ENCODE assay signal across 14 mouse cellular contexts in the genomic region with DNA sequence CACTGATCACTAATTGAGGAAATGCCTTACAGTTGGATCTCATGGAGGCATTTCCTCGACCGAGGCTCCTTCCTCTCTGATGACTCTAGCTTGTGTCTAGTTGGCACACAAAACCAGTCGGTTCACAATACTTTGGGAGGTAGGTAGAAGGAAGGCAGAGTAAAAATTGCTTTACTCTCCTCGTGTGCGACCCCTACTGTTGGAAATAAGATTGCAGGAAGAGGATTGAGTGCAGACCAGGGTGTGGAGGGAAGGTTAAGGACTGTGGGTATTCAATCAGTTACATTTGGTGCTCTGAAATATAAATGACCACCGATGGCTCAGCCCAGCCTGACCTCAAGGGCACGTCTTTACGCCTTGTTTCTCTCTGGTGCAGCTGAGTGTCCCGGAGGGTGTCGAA. TPM values are rescaled to one million over a fixed set of nuclear protein-coding genes. Genes with fewer than 3 reads are reported as not detected.
DNase-seq lines count a peak whose midpoint lies in the region; ATAC-seq and TF ChIP-seq lines count a peak whose summit lies in the region.
"Had no signal": no experiment of that assay in that cellular context is flagged by ENCODE, and none has a peak within 500 bp of the region (broad histone marks: within the 10 kb centered on the region; RNA-seq: fewer than 3 reads in every experiment).

No protein-coding gene starts in this region.

- H3K27me3 ChIP-seq in forebrain, postnatal 0 days (ENCODE audit: insufficient read depth, low read length) = no peaks in the 10 kb centered on the region
- no peaks in the 10 kb centered on the region for H3K27me3 ChIP-seq in forebrain, embryonic 10.5 days (ENCODE audit: poor library complexity, severe bottlenecking)
- no peaks in the 10 kb centered on the region for H3K27me3 ChIP-seq in liver, embryonic 14.5 days (ENCODE audit: control insufficient read depth, insufficient read depth, low read length)
- H3K27me3 ChIP-seq in liver, embryonic 11.5 days (replicated peaks; ENCODE audit: control insufficient read depth, insufficient read depth, low read length) = no peaks in the 10 kb centered on the region
- no peaks in the 10 kb centered on the region for H3K27me3 ChIP-seq in E14TG2a.4 (ENCODE audit: insufficient read depth, low read length)
- H3K27me3 ChIP-seq: limb, embryonic 13.5 days had no signal

- H3K4me3 ChIP-seq in forebrain, postnatal 0 days (ENCODE audit: low read depth, low read length) = no peak overlapping the region
- no peak overlapping the region for H3K4me3 ChIP-seq in forebrain, embryonic 10.5 days
- H3K4me3 ChIP-seq in liver, embryonic 14.5 days (ENCODE audit: insufficient read depth in 1 of 2, low read depth in 2 of 2, low read length in 2 of 2) = no peak overlapping the region
- no peak overlapping the region for H3K4me3 ChIP-seq in liver, embryonic 11.5 days (ENCODE audit: low read depth, low read length)
- no peak overlapping the region for H3K4me3 ChIP-seq in E14TG2a.4 (replicated peaks; ENCODE audit: low read length)
- H3K4me3 ChIP-seq: forebrain, embryonic 12.5 days; heart, embryonic 10.5 days; limb, embryonic 13.5 days had no signal

- no peaks in the 10 kb centered on the region for H3K36me3 ChIP-seq in forebrain, postnatal 0 days (ENCODE audit: insufficient read depth)
- H3K36me3 ChIP-seq in forebrain, embryonic 10.5 days (replicated peaks) = no peaks in the 10 kb centered on the region
- H3K36me3 ChIP-seq in liver, embryonic 14.5 days (replicated peaks; ENCODE audit: control insufficient read depth, insufficient read depth, low read depth) = no peaks in the 10 kb centered on the region
- no peaks in the 10 kb centered on the region for H3K36me3 ChIP-seq in liver, embryonic 11.5 days (ENCODE audit: control insufficient read depth, insufficient read depth, low read length)
- no peaks in the 10 kb centered on the region for H3K36me3 ChIP-seq in E14TG2a.4 (ENCODE audit: insufficient read depth, low read length)
- H3K36me3 ChIP-seq: forebrain, embryonic 12.5 days; heart, embryonic 10.5 days had no signal

- no peak for ATAC-seq in forebrain, postnatal 0 days
- ATAC-seq in liver, embryonic 14.5 days (ENCODE audit: insufficient read depth) = no peak
- ATAC-seq in liver, embryonic 11.5 days (replicated peaks; ENCODE audit: low FRiP score) = no peak
- ATAC-seq: intestine, embryonic 16.5 days; midbrain, embryonic 16.5 days had no signal

- H3K4me2 ChIP-seq in forebrain, postnatal 0 days (ENCODE audit: low read depth) = no peak overlapping the region
- H3K4me2 ChIP-seq in liver, embryonic 14.5 days (ENCODE audit: low read depth) = no peak overlapping the region
- H3K4me2 ChIP-seq in liver, embryonic 11.5 days = no peak overlapping the region
- H3K4me2 ChIP-seq: forebrain, embryonic 12.5 days; limb, embryonic 13.5 days had no signal

- TF ChIP-seq CTCF in forebrain, postnatal 0 days (IDR thresholded peaks at IDR 0.05; ENCODE audit: low read depth) = peak; percentile 25; the same call in 1 of the 2 replicates
- peak; percentile 41 for TF ChIP-seq CTCF in liver, embryonic 14.5 days (IDR thresholded peaks at IDR 0.05; ENCODE audit: low read depth)
- TF ChIP-seq CTCF in E14TG2a.4 (conservative IDR thresholded peaks at IDR 0.05; ENCODE audit: low read length) = 0 out of 2 replicates have a peak, but pooled peaks have one; percentile 14

- 66% methylated on average over 10 of the region's 10 CpGs for WGBS in forebrain, postnatal 0 days
- 67% methylated on average over 10 of the region's 10 CpGs for WGBS in forebrain, embryonic 10.5 days
- 46% methylated on average over 10 of the region's 10 CpGs for WGBS in liver, embryonic 14.5 days (ENCODE audit: insufficient replicate concordance)
- WGBS in liver, embryonic 11.5 days = 55% methylated on average over 10 of the region's 10 CpGs

- H3K9me3 ChIP-seq in forebrain, postnatal 0 days (ENCODE audit: low read length) = no peaks in the 10 kb centered on the region
- no peaks in the 10 kb centered on the region for H3K9me3 ChIP-seq in forebrain, embryonic 10.5 days
- H3K9me3 ChIP-seq in liver, embryonic 14.5 days (ENCODE audit: control insufficient read depth, low read length) = no peaks in the 10 kb centered on the region
- no peaks in the 10 kb centered on the region for H3K9me3 ChIP-seq in liver, embryonic 11.5 days (ENCODE audit: control insufficient read depth, low read length)
- H3K9me3 ChIP-seq in E14TG2a.4 (ENCODE audit: low read length) = peaks cover 16% of the 10 kb centered on the region
- H3K9me3 ChIP-seq: forebrain, embryonic 12.5 days; heart, embryonic 10.5 days; limb, embryonic 13.5 days had no signal

- H3K4me1 ChIP-seq in forebrain, postnatal 0 days (ENCODE audit: insufficient read depth) = no peaks in the 10 kb centered on the region
- H3K4me1 ChIP-seq in forebrain, embryonic 10.5 days = no peaks in the 10 kb centered on the region
- H3K4me1 ChIP-seq in liver, embryonic 14.5 days (replicated peaks; ENCODE audit: control insufficient read depth in 2 of 2, insufficient read depth in 2 of 2, low read length in 1 of 2) = no peaks in the 10 kb centered on the region
- no peaks in the 10 kb centered on the region for H3K4me1 ChIP-seq in liver, embryonic 11.5 days (replicated peaks; ENCODE audit: control insufficient read depth, insufficient read depth, low read length)
- peaks cover 3% of the 10 kb centered on the region for H3K4me1 ChIP-seq in E14TG2a.4 (replicated peaks; ENCODE audit: low read depth, low read length)
- H3K4me1 ChIP-seq: forebrain, embryonic 12.5 days; heart, embryonic 10.5 days had no signal

- no peak overlapping the region for H3K9ac ChIP-seq in forebrain, postnatal 0 days
- no peak overlapping the region for H3K9ac ChIP-seq in liver, embryonic 14.5 days (replicated peaks)
- no peak overlapping the region for H3K9ac ChIP-seq in liver, embryonic 11.5 days (ENCODE audit: low read depth, low read length)
- H3K9ac ChIP-seq: forebrain, embryonic 12.5 days; limb, embryonic 13.5 days had no signal

- no peak for TF ChIP-seq EP300 in liver, embryonic 14.5 days (IDR thresholded peaks at IDR 0.05; ENCODE audit: low read depth)

- DNase-seq in forebrain, postnatal 0 days = no peak
- no peak for DNase-seq in forebrain, embryonic 10.5 days (ENCODE audit: extremely low spot score, low spot score)
- DNase-seq in liver, embryonic 14.5 days (ENCODE audit: low read depth in 3 of 3, low spot score in 3 of 3) = no peak
- DNase-seq in liver, embryonic 11.5 days (ENCODE audit: low spot score) = no peak
- DNase-seq in lung, postnatal 10 days = peak; percentile 34
- no peak for DNase-seq in cerebellum, adult 11 months
- DNase-seq in yolk sac, embryonic 10.5 days (ENCODE audit: low spot score) = no peak

- H3K27ac ChIP-seq in forebrain, postnatal 0 days (ENCODE audit: low read depth, low read length) = no peak overlapping the region
- H3K27ac ChIP-seq in forebrain, embryonic 10.5 days = no peak overlapping the region
- no peak overlapping the region for H3K27ac ChIP-seq in liver, embryonic 14.5 days
- H3K27ac ChIP-seq in liver, embryonic 11.5 days (ENCODE audit: low read depth, low read length) = no peak overlapping the region
- H3K27ac ChIP-seq: forebrain, embryonic 12.5 days; heart, embryonic 10.5 days; limb, embryonic 13.5 days had no signal

RNA-seq across cellular contexts. Expression of gene Wif1, which starts 49.8 kb away (rescaled TPM):
- 2.2 and 6.0 TPM in 2 replicates for total RNA-seq in forebrain, postnatal 0 days (2014; rRNA removed)
- 3.6 and 6.1 TPM in 2 replicates for polyA plus RNA-seq in forebrain, postnatal 0 days (2015; fragmentation: Nextera tagmentation; extraction: Ambion mirVana)
- 2.6 and 2.7 TPM in 2 replicates for polyA plus RNA-seq in forebrain, embryonic 10.5 days (2016; fragmentation: Nextera tagmentation; extraction: Ambion mirVana)
- 0.41 and 0.54 TPM in 2 replicates for polyA plus RNA-seq in liver, embryonic 14.5 days (2012; rRNA removed)
- polyA plus RNA-seq in liver, embryonic 14.5 days (2014; fragmentation: Nextera tagmentation; extraction: Ambion mirVana) = 0.67 and 0.76 TPM in 2 replicates
- polyA plus RNA-seq in liver, embryonic 11.5 days (2014; fragmentation: Nextera tagmentation; extraction: Ambion mirVana) = 1.8 and 2.5 TPM in 2 replicates
- total RNA-seq: hematopoietic stem cell, adult 5-6 weeks had no signal
